Mouse (Mus musculus): ENCODE results near the gene Pld2. TPM values are rescaled to one million over a fixed set of nuclear protein-coding genes. Genes with fewer than 3 reads are reported as not detected.

Pld2 gene
- polyA plus RNA-seq, 1 experiment from 2014 or later = 4.8 TPM

DNA sequence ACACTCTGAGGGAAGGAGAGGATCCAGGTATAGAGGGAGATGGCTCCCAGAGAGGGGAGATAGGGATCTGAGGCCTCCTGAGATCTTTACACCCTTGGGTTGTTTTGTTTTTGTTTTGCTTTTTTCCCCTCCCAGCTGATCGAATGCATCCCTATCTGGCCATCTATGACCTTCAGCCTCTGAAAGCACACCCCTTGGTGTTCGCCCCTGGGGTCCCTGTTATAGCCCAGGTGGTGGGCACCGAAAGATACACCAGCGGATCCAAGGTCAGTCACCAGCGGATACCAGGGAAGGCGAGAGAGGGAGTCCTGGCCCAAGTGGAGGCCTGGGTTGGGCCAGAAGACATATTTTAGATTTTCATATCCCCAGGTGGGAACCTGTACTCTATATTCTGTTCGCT, 1.1 kb downstream of the Pld2 start:
- Histone ChIP-seq H3K27me3 (replicated peaks; ENCODE audit: control insufficient read depth, insufficient read depth, low read length) (0 out of 2 replicates have a peak, but pooled peaks cover 6% of the 10 kb centered on the region), H3K4me1 (ENCODE audit: control insufficient read depth, insufficient read depth, low read length) (no peaks in the 10 kb centered on the region), H3K4me3 (ENCODE audit: low read depth, low read length) (peak overlapping the region; percentile 50; the same call in 1 of the 2 replicates), H3K27ac (ENCODE audit: low read depth, low read length) (no peak overlapping the region), H3K9ac (ENCODE audit: low read length) (no peak overlapping the region), H3K36me3 (ENCODE audit: control insufficient read depth, insufficient read depth, low read length) (no peaks in the 10 kb centered on the region), H3K9me3 (replicated peaks; ENCODE audit: control insufficient read depth, low read length) (no peaks in the 10 kb centered on the region), H3K4me2 (ENCODE audit: low read length) (peak overlapping the region; percentile 78; the same call in 1 of the 2 replicates)
- DNase-seq (ENCODE audit: low spot score) (no peak), ATAC-seq (no peak)
- 90% methylated on average over 7 of the region's 7 CpGs for WGBS

DNA sequence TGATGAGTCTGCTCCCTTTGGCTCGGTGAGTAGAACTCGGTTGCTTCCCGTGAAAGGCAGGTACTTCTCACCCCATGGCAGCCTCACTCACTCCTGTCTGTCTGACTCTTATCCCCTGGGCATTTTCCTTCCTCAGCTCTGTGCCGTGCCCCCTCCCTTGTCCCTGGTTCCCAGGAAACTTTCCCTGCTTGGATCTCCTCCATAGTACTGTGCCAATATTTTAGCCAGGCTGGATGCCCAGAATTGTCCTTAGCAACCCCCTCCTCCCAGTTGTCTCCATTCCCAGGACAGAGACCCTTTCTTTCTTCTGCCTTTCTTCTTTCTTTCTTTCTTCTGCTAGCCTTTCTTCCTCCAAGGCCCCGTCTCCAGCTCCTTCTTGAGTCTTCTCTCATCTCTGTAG, 1.6 kb downstream of the Pld2 start:
- WGBS = 70% methylated on average over 5 of the region's 5 CpGs
- H3K4me3 ChIP-seq (ENCODE audit: low read depth, low read length) = no peak overlapping the region

DNA sequence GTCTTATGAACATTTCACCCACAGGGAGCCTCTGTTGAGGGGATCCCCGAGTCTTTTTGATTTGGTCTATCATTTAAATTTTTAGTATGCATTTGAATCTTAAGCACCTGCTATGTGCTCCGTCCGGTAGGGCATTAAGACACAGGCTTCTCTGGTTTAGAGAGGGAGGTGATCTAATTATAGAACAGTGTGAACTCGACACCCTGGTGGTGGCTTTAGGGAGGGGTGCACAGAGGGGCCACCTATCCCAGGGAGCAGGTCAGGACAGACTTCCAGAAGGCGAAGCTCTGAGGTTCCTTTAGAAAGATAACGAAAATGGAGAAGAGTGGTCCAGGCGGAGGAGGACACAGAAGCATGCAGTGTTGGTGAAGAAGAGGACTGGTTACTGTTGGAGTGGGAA, 4.6 kb downstream of the Pld2 start:
- no peak for DNase-seq (ENCODE audit: low spot score)
- Histone ChIP-seq H3K4me2 (ENCODE audit: low read length) (no peak overlapping the region), H3K27me3 (replicated peaks; ENCODE audit: control insufficient read depth, insufficient read depth, low read length) (no peaks in the 10 kb centered on the region), H3K9ac (ENCODE audit: low read length) (no peak overlapping the region), H3K27ac (ENCODE audit: low read depth, low read length) (no peak overlapping the region), H3K36me3 (ENCODE audit: control insufficient read depth, insufficient read depth, low read length) (no peaks in the 10 kb centered on the region), H3K9me3 (replicated peaks; ENCODE audit: control insufficient read depth, low read length) (no peaks in the 10 kb centered on the region), H3K4me1 (ENCODE audit: control insufficient read depth, insufficient read depth, low read length) (no peaks in the 10 kb centered on the region), H3K4me3 (ENCODE audit: low read depth, low read length) (no peak overlapping the region)
- no peak for ATAC-seq
- 73% methylated on average over 7 of the region's 7 CpGs for WGBS

More for the DNA sequence above, 1.6 kb downstream of the Pld2 start:
- no peak overlapping the region for H3K27ac ChIP-seq (ENCODE audit: low read depth, low read length)
- peak; percentile 34 for DNase-seq (ENCODE audit: low spot score)
- H3K4me1 ChIP-seq (ENCODE audit: control insufficient read depth, insufficient read depth, low read length) = no peaks in the 10 kb centered on the region
- H3K4me2 ChIP-seq (ENCODE audit: low read length) = no peak overlapping the region
- H3K36me3 ChIP-seq (ENCODE audit: control insufficient read depth, insufficient read depth, low read length) = no peaks in the 10 kb centered on the region
- no peak for ATAC-seq
- no peak overlapping the region for H3K9ac ChIP-seq (ENCODE audit: low read length)
- H3K27me3 ChIP-seq (replicated peaks; ENCODE audit: control insufficient read depth, insufficient read depth, low read length) = 0 out of 2 replicates have a peak, but pooled peaks cover 6% of the 10 kb centered on the region
- no peaks in the 10 kb centered on the region for H3K9me3 ChIP-seq (replicated peaks; ENCODE audit: control insufficient read depth, low read length)

DNA sequence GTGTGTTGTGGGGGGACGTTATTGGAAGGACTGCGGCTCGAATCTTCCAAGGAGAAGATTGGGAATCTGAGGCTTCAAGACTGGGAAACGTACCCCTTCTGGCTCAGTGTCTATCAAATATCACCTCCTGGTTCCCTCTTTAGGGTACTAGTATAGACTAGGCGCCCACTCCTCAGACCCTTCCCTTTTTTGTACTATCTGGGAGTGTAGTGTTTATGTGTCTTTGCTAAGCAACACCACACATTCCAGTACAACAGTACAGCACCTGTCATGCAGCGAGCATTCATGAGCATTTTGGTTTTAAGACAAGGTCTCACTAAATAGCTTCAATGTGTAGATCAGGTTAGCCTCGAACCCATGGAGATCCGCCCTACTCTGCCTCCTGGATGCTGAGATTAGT, 11.7 kb downstream of the Pld2 start:
- no peaks in the 10 kb centered on the region for H3K9me3 ChIP-seq (replicated peaks; ENCODE audit: control insufficient read depth, low read length)
- H3K27ac ChIP-seq (ENCODE audit: low read depth, low read length) = no peak overlapping the region
- ATAC-seq (no peak), DNase-seq (ENCODE audit: low spot score) (no peak)
- H3K4me3 ChIP-seq (ENCODE audit: low read depth, low read length) = no peak overlapping the region
- WGBS = 87% methylated on average over 8 of the region's 8 CpGs
- no peaks in the 10 kb centered on the region for H3K27me3 ChIP-seq (replicated peaks; ENCODE audit: control insufficient read depth, insufficient read depth, low read length)
- H3K4me2 ChIP-seq (ENCODE audit: low read length) = no peak overlapping the region
- no peak overlapping the region for H3K9ac ChIP-seq (ENCODE audit: low read length)
- H3K36me3 ChIP-seq (ENCODE audit: control insufficient read depth, insufficient read depth, low read length) = no peaks in the 10 kb centered on the region
- no peaks in the 10 kb centered on the region for H3K4me1 ChIP-seq (ENCODE audit: control insufficient read depth, insufficient read depth, low read length)

DNA sequence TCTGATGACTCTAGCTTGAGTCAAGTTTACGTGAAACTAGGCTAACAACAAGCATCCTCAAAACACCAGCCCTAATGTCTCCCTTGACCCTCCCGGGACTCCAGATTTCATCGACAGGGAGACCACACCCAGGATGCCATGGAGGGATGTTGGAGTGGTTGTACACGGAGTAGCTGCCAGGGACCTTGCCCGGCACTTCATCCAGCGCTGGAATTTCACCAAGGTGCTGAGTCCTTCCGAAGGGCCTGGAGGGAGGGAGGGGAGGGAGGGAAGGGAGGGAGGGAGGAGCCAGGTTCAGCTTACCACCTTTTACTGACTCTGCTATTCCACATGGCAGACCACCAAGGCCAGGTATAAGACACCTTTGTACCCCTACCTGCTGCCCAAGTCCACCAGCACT, 14.1 kb downstream of the Pld2 start:
- no peaks in the 10 kb centered on the region for H3K9me3 ChIP-seq (replicated peaks; ENCODE audit: control insufficient read depth, low read length)
- no peak overlapping the region for H3K4me3 ChIP-seq (ENCODE audit: low read depth, low read length)
- no peaks in the 10 kb centered on the region for H3K27me3 ChIP-seq (replicated peaks; ENCODE audit: control insufficient read depth, insufficient read depth, low read length)
- DNase-seq (ENCODE audit: low spot score) (no peak), ATAC-seq (no peak)
- no peak overlapping the region for H3K27ac ChIP-seq (ENCODE audit: low read depth, low read length)
- 30% methylated on average over 7 of the region's 7 CpGs for WGBS
- no peaks in the 10 kb centered on the region for H3K4me1 ChIP-seq (ENCODE audit: control insufficient read depth, insufficient read depth, low read length)
- no peak overlapping the region for H3K9ac ChIP-seq (ENCODE audit: low read length)
- no peak overlapping the region for H3K4me2 ChIP-seq (ENCODE audit: low read length)
- H3K36me3 ChIP-seq (ENCODE audit: control insufficient read depth, insufficient read depth, low read length) = no peaks in the 10 kb centered on the region

DNA sequence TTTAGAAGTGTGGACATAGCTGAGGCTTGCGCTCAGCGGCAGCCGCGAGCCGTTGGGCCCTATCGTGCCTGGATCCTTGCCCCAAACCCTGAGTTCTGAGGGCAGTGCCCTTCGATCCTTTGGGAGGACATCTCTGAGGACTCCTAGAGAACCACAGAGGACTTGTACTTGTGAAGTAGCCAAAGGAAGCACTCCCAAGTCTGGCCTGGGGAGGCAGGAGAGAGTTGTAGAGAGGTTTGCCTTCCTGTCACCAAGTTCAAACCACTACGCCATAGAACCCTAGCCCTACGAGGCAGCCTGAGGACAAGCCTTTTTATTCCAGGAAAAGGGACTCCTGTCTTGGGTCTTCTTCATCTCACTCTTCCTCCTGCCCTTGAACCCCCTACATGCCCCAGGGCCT, 17.7 kb downstream of the Pld2 start:
- DNase-seq (ENCODE audit: low spot score) = no peak
- H3K27me3 ChIP-seq (replicated peaks; ENCODE audit: control insufficient read depth, insufficient read depth, low read length) = no peaks in the 10 kb centered on the region
- ATAC-seq = no peak
- no peaks in the 10 kb centered on the region for H3K36me3 ChIP-seq (ENCODE audit: control insufficient read depth, insufficient read depth, low read length)
- H3K4me2 ChIP-seq (ENCODE audit: low read length) = no peak overlapping the region
- no peak overlapping the region for H3K4me3 ChIP-seq (ENCODE audit: low read depth, low read length)
- H3K9me3 ChIP-seq (replicated peaks; ENCODE audit: control insufficient read depth, low read length) = no peaks in the 10 kb centered on the region
- H3K27ac ChIP-seq (ENCODE audit: low read depth, low read length) = no peak overlapping the region
- H3K4me1 ChIP-seq (ENCODE audit: control insufficient read depth, insufficient read depth, low read length) = 0 out of 2 replicates have a peak, but pooled peaks cover 2% of the 10 kb centered on the region
- no peak overlapping the region for H3K9ac ChIP-seq (ENCODE audit: low read length)
- 90% methylated on average over 9 of the region's 9 CpGs for WGBS

DNA sequence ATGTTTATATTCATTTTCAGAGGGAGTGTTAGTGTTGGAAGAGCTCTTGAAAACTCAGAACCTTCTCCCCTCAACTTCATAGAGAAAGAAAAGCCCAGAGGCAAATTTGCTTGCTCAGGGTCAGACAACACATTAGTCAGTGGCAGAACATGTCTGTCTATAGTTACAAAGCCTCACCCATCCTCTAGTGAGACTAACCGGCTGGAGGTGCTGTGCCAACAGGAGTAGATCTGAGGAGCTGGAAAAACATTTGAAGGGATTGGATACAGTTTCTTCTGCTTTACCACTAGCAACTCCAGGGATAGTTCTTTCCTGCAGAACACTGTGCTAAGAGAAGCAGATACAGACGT, 22.0 kb downstream of the Pld2 start:
- ATAC-seq = no peak; the same call in 1 of the 2 replicates

DNA sequence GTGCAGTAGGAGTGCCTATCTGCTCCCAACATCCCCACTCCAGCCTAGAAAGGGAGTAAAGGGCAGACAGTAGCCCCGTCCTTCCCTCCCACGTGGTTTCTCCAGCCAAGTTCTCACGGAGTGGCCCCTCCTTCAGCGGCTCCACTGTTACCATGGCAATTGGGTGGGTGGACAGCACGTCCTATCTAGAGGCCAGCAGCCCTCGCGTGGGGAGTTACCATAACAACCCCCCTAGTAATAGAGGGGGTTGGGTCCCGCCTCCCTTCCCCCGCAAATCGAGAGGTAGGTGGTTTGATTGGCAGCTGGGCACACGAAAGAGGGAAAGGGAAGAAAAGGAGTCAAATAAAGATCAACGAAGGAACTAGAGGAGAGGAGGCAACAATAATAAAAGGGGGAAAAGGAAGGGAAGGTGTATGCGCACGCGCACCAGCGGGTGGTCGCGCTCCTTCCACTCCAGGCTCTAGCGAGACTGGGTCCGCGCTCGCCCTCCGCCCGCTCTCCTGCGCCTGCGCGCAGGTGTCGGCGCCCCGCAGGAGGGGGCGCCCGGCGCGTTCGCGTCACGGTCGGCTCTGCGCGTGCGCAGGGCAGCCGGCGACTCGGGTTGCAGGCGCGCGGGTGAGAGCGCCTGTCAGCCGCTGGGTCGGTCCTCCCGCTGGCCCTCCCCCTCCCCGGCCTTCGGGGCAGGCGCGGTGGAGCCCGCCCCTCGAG, 22.6 kb downstream of the Pld2 start, which contains the start of gene Mink1:
Mink1 (plus strand) TSS at position 595 of the 708 bp plus-strand sequence.
- H3K4me2 ChIP-seq (ENCODE audit: low read length) = peak within 1 kb of the TSS; percentile 86
- H3K27me3 ChIP-seq (replicated peaks; ENCODE audit: control insufficient read depth, insufficient read depth, low read length) = no peaks in the 10 kb centered on the region
- H3K9ac ChIP-seq (ENCODE audit: low read length) = peak within 1 kb of the TSS; percentile 92
- no peaks in the 10 kb centered on the region for H3K9me3 ChIP-seq (replicated peaks; ENCODE audit: control insufficient read depth, low read length)
- peak within 1 kb of the TSS; percentile 91 for H3K4me3 ChIP-seq (ENCODE audit: low read depth, low read length)
- ATAC-seq (peak; percentile 94), DNase-seq (ENCODE audit: low spot score) (peak; percentile 95)
- H3K27ac ChIP-seq (ENCODE audit: low read depth, low read length) = peak within 1 kb of the TSS; percentile 68
- H3K4me1 ChIP-seq (ENCODE audit: control insufficient read depth, insufficient read depth, low read length) = peaks cover 9% of the 10 kb centered on the region; the same call in 1 of the 2 replicates
- WGBS = under 1% methylated on average over 38 of the region's 57 CpGs
- H3K36me3 ChIP-seq (ENCODE audit: control insufficient read depth, insufficient read depth, low read length) = no peaks in the 10 kb centered on the region

More for the DNA sequence above, 22.0 kb downstream of the Pld2 start:
- Histone ChIP-seq H3K27ac (ENCODE audit: low read depth, low read length) (peak overlapping the region; percentile 68), H3K4me1 (ENCODE audit: control insufficient read depth, insufficient read depth, low read length) (peaks cover 9% of the 10 kb centered on the region; the same call in 1 of the 2 replicates), H3K4me3 (ENCODE audit: low read depth, low read length) (peak overlapping the region; percentile 91), H3K4me2 (ENCODE audit: low read length) (peak overlapping the region; percentile 86), H3K27me3 (replicated peaks; ENCODE audit: control insufficient read depth, insufficient read depth, low read length) (no peaks in the 10 kb centered on the region), H3K36me3 (ENCODE audit: control insufficient read depth, insufficient read depth, low read length) (no peaks in the 10 kb centered on the region), H3K9me3 (replicated peaks; ENCODE audit: control insufficient read depth, low read length) (no peaks in the 10 kb centered on the region), H3K9ac (ENCODE audit: low read length) (peak overlapping the region; percentile 92)
- WGBS = 5% methylated on average over 2 of the region's 2 CpGs
- no peak for DNase-seq (ENCODE audit: low spot score)

DNA sequence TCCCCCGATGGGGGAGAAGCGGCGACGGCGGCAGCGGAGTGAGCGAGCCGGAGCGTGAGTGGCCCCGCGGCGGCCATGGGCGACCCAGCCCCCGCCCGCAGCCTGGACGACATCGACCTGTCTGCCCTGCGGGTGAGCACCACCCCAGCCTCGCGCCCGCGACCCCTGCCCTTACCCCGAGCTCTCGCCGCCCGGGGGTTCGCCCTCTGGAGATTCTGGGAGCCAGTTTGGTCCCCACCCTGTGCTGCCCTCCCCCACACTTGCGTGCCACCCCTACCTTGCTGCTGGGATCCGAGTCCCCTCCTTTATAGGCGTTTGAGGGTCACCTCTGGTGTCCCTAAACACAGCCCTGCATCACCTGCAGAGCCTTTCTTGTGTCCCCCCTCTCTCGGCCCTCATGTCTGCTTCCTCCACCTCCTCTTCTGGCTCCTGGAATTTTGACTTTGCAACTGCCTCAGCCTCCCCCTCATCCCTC, 23.2 kb downstream of the Pld2 start:
- Histone ChIP-seq H3K4me3 (ENCODE audit: low read depth, low read length) (peak overlapping the region; percentile 91), H3K9me3 (replicated peaks; ENCODE audit: control insufficient read depth, low read length) (no peaks in the 10 kb centered on the region), H3K4me1 (ENCODE audit: control insufficient read depth, insufficient read depth, low read length) (peaks cover 9% of the 10 kb centered on the region; the same call in 1 of the 2 replicates), H3K36me3 (ENCODE audit: control insufficient read depth, insufficient read depth, low read length) (no peaks in the 10 kb centered on the region; the same call in 1 of the 2 replicates), H3K4me2 (ENCODE audit: low read length) (peak overlapping the region; percentile 86), H3K27ac (ENCODE audit: low read depth, low read length) (peak overlapping the region; percentile 68), H3K9ac (ENCODE audit: low read length) (peak overlapping the region; percentile 92), H3K27me3 (replicated peaks; ENCODE audit: control insufficient read depth, insufficient read depth, low read length) (no peaks in the 10 kb centered on the region)
- 1% methylated on average over 28 of the region's 31 CpGs for whole genome bisulfite sequencing
- ATAC-seq (peak; percentile 40; the same call in 1 of the 2 replicates), DNase-seq (ENCODE audit: low spot score) (peak; percentile 9)

Data from forebrain, embryonic 14.5 days (tissue).